Mouse (Mus musculus) heart, embryonic 14.5 days (tissue): ENCODE measurements around the gene Cxcr5. TPM values are rescaled to one million over a fixed set of nuclear protein-coding genes. Genes with fewer than 3 reads are reported as not detected.
A peak's percentile ranks its signal among the peaks of the same experiment; 100 is the strongest.

ENCODE experiments used
- ATAC-seq: fragments of 200-750 bp; cut with Nextera tagmentation; 2 replicates; pipeline ENCODE4 v1.8.0; 2017; ENCODE audit warnings: low read depth, moderate TSS enrichment; ENCODE audit not compliant: insufficient number of reproducible peaks, insufficient read depth, low FRiP score
- H3K27ac ChIP-seq, 2 experiments: fragments of 200-500 bp in 1 of 2; fragments of 300-500 bp in 1 of 2; sonication (generic) in 1 of 2; replicated peaks in 1 of 2; 2 replicates each; pipeline ENCODE4 v1.5.1; 2012 to 2014; ENCODE audit warnings: low read depth in 2 of 2, low read length in 2 of 2, control low read depth in 1 of 2, mild to moderate bottlenecking in 1 of 2, mixed read lengths in 1 of 2; ENCODE audit not compliant: control insufficient read depth in 1 of 2, insufficient read depth in 1 of 2
- H3K27me3 ChIP-seq: fragments of 300-500 bp; sonication (generic); 2 replicates; pipeline ENCODE4 v1.6.1; 2014; ENCODE audit warnings: mild to moderate bottlenecking, low read length, control low read depth; ENCODE audit not compliant: control insufficient read depth, insufficient read depth
- H3K36me3 ChIP-seq: fragments of 300-500 bp; sonication (generic); 2 replicates; pipeline ENCODE4 v1.6.1; 2014; ENCODE audit warnings: mild to moderate bottlenecking, control low read depth, low read length, mixed read lengths; ENCODE audit not compliant: control insufficient read depth, insufficient read depth
- H3K4me1 ChIP-seq, 2 experiments: fragments of 200-500 bp in 1 of 2; fragments of 300-500 bp in 1 of 2; sonication (generic) in 1 of 2; 2 replicates each; pipeline ENCODE4 v1.6.1; 2012 to 2014; ENCODE audit warnings: low read length in 2 of 2, control low read depth in 1 of 2, mixed read lengths in 1 of 2; ENCODE audit not compliant: control insufficient read depth in 2 of 2, insufficient read depth in 2 of 2
- H3K4me2 ChIP-seq: fragments of 300-500 bp; sonication (generic); 2 replicates; pipeline ENCODE4 v1.6.1; 2014; ENCODE audit warnings: mild to moderate bottlenecking, low read length
- H3K4me3 ChIP-seq, 2 experiments: fragments of 200-500 bp in 1 of 2; fragments of 300-500 bp in 1 of 2; sonication (generic) in 1 of 2; 2 replicates each; pipeline ENCODE4 v1.5.1; 2012 to 2014; ENCODE audit warnings: low read length in 2 of 2, mild to moderate bottlenecking in 2 of 2, control low read depth in 1 of 2, low read depth in 1 of 2, moderate library complexity in 1 of 2; ENCODE audit not compliant: control insufficient read depth in 1 of 2, insufficient read depth in 1 of 2
- H3K9ac ChIP-seq: fragments of 300-500 bp; sonication (generic); 2 replicates; pipeline ENCODE4 v1.6.1; 2014; ENCODE audit warnings: mild to moderate bottlenecking, low read length
- H3K9me3 ChIP-seq: fragments of 300-500 bp; sonication (generic); 2 replicates; pipeline ENCODE4 v1.6.1; 2016; ENCODE audit warnings: low read length, control low read depth; ENCODE audit not compliant: control insufficient read depth
- WGBS: fragments of 180-500 bp; shearing (Covaris S2); extraction: QIAGEN DNeasy Blood & Tissue Kit; methylation state at CpG from one replicate; pipeline ENCODE4 v1.1.7; 2014; 5-methylcytosine and 5-hydroxymethylcytosine counted together
- polyA plus RNA-seq: library from polyadenylated mRNA; unstranded; fragments of >200 nt; fragmentation: Nextera tagmentation; extraction: Ambion mirVana; gene quantifications from 2 replicates; pipeline ENCODE4 v1.2.1, GENCODE M21; 2014

The Cxcr5 gene
- polyA plus RNA-seq, 1 experiment from 2014 or later: not detected

- Histone ChIP-seq H3K36me3 (0 out of 2 replicates have a peak, but pooled peaks cover 8% of the 10 kb centered on the region), H3K4me2 (peak overlapping the region; percentile 73), H3K9ac (peak overlapping the region; percentile 95; the same call in 1 of the 2 replicates), H3K27me3 (no peaks in the 10 kb centered on the region), H3K27ac (peak overlapping the region; percentile 77 to 82), H3K4me1 (peaks cover 96% of the 10 kb centered on the region in 2 experiments), H3K9me3 (no peaks in the 10 kb centered on the region), H3K4me3 (peak overlapping the region; percentile 25 to 26)
- no peak for ATAC-seq
- WGBS: 11% methylated on average over 17 of the region's 17 CpGs
Measured at GRCm38 (mm10) chr9:44489651-44490085, 72.0 kb downstream of the Cxcr5 start.

- Histone ChIP-seq H3K36me3 (0 out of 2 replicates have a peak, but pooled peaks cover 8% of the 10 kb centered on the region), H3K27me3 (no peaks in the 10 kb centered on the region), H3K27ac (peak overlapping the region; percentile 82 to 89), H3K4me3 (peak overlapping the region; percentile 18 to 25), H3K9ac (peak overlapping the region; percentile 95), H3K4me1 (peaks cover 94 to 95% of the 10 kb centered on the region in 2 experiments), H3K4me2 (peak overlapping the region; percentile 73), H3K9me3 (no peaks in the 10 kb centered on the region)
- 13% methylated on average over 5 of the region's 5 CpGs for WGBS
- ATAC-seq: peak; percentile 37; the same call in 1 of the 2 replicates
Measured at GRCm38 (mm10) chr9:44488855-44489381, 72.8 kb downstream of the Cxcr5 start.

- no peaks in the 10 kb centered on the region for H3K9me3 ChIP-seq
- peak overlapping the region; percentile 73 for H3K4me2 ChIP-seq
- H3K4me1 ChIP-seq: peaks cover 89 to 90% of the 10 kb centered on the region in 2 experiments
- H3K9ac ChIP-seq: peak overlapping the region; percentile 95
- no peaks in the 10 kb centered on the region for H3K27me3 ChIP-seq
- H3K4me3 ChIP-seq: peak overlapping the region in 1 of 2 experiments; percentile 68; a peak in 1 of 4 replicates
- no peak for ATAC-seq
- peak overlapping the region; percentile 82 to 89 for H3K27ac ChIP-seq
- 20% methylated on average over 8 of the region's 8 CpGs for WGBS
- 0 out of 2 replicates have a peak, but pooled peaks cover 8% of the 10 kb centered on the region for H3K36me3 ChIP-seq
Measured at GRCm38 (mm10) chr9:44488416-44488815, 73.3 kb downstream of the Cxcr5 start.

- H3K27me3 ChIP-seq: no peaks in the 10 kb centered on the region
- 0 out of 2 replicates have a peak, but pooled peaks cover 8% of the 10 kb centered on the region for H3K36me3 ChIP-seq
- peak; percentile 57 for ATAC-seq
- H3K9ac ChIP-seq: peak overlapping the region; percentile 95
- peak overlapping the region; percentile 13 to 68 for H3K4me3 ChIP-seq
- 4% methylated on average over 7 of the region's 7 CpGs for WGBS
- H3K4me2 ChIP-seq: peak overlapping the region; percentile 73
- H3K4me1 ChIP-seq: peaks cover 80 to 81% of the 10 kb centered on the region in 2 experiments
- peak overlapping the region; percentile 82 to 89 for H3K27ac ChIP-seq
- no peaks in the 10 kb centered on the region for H3K9me3 ChIP-seq
Measured at GRCm38 (mm10) chr9:44487441-44487840, 74.2 kb downstream of the Cxcr5 start.

GRCm38 (mm10) chr9:44486741-44487421 lies 74.8 kb downstream of the Cxcr5 start:
- Histone ChIP-seq H3K4me3 (peak overlapping the region; percentile 13 to 68), H3K27ac (peak overlapping the region; percentile 82 to 89), H3K36me3 (0 out of 2 replicates have a peak, but pooled peaks cover 6% of the 10 kb centered on the region), H3K4me2 (peak overlapping the region; percentile 73), H3K4me1 (peaks cover 75 to 81% of the 10 kb centered on the region in 2 experiments), H3K9ac (peak overlapping the region; percentile 95), H3K9me3 (no peaks in the 10 kb centered on the region), H3K27me3 (no peaks in the 10 kb centered on the region)
- no peak for ATAC-seq
- 12% methylated on average over 15 of the region's 15 CpGs for WGBS

GRCm38 (mm10) chr9:44486335-44486734 lies 75.3 kb downstream of the Cxcr5 start:
- Histone ChIP-seq H3K9me3 (no peaks in the 10 kb centered on the region), H3K27ac (peak overlapping the region; percentile 82 to 89), H3K4me1 (peaks cover 71 to 80% of the 10 kb centered on the region in 2 experiments), H3K9ac (peak overlapping the region; percentile 95), H3K4me3 (peak overlapping the region; percentile 13 to 68), H3K27me3 (no peaks in the 10 kb centered on the region), H3K36me3 (0 out of 2 replicates have a peak, but pooled peaks cover under 1% of the 10 kb centered on the region), H3K4me2 (peak overlapping the region; percentile 73)
- 10% methylated on average over 3 of the region's 3 CpGs for WGBS
- no peak for ATAC-seq

- Histone ChIP-seq H3K9me3 (no peaks in the 10 kb centered on the region), H3K27me3 (no peaks in the 10 kb centered on the region), H3K36me3 (no peaks in the 10 kb centered on the region), H3K4me1 (peaks cover 64 to 74% of the 10 kb centered on the region in 2 experiments), H3K27ac (peak overlapping the region; percentile 25 to 82; a peak in 2 of 4 replicates), H3K4me3 (peak overlapping the region; percentile 11 to 68; a peak in 3 of 4 replicates), H3K9ac (peak overlapping the region; percentile 95), H3K4me2 (peak overlapping the region; percentile 73)
- ATAC-seq: no peak
- 35% methylated on average over 14 of the region's 14 CpGs for WGBS
Measured at GRCm38 (mm10) chr9:44485516-44486161, 76.0 kb downstream of the Cxcr5 start.
